Mouse (Mus musculus): ENCODE measurements at regions not wholly inside any gene's neighbourhood (a gene's known extent, or its start where the extent isn't known, plus 50 kb on each side); places are given as distances from the start of the nearest gene placed in this dataset.

- H3K36me3 ChIP-seq (ENCODE audit: control insufficient read depth, insufficient read depth, low read length) = no peaks in the 10 kb centered on the region
- H3K4me1 ChIP-seq (ENCODE audit: control insufficient read depth, insufficient read depth, low read length) = no peaks in the 10 kb centered on the region
- H3K27ac ChIP-seq (ENCODE audit: low read depth, low read length) = no peak overlapping the region
- no peak overlapping the region for H3K9ac ChIP-seq (replicated peaks; ENCODE audit: low read depth, low read length)
- 24% methylated on average over 12 of the region's 12 CpGs for WGBS
- no peak overlapping the region for H3K4me2 ChIP-seq (ENCODE audit: low read depth, low read length)
- H3K4me3 ChIP-seq (ENCODE audit: low read depth, low read length) = no peak overlapping the region
- H3K27me3 ChIP-seq (ENCODE audit: control insufficient read depth, insufficient read depth, low read length) = no peaks in the 10 kb centered on the region
- ATAC-seq (ENCODE audit: low read depth) = peak; percentile 59; the same call in 1 of the 2 replicates
- no peaks in the 10 kb centered on the region for H3K9me3 ChIP-seq (ENCODE audit: control insufficient read depth, low read length)
Measured at GRCm38 (mm10) chr3:41318232-41319131, 235.6 kb upstream of the Pgrmc2 start.

GRCm38 (mm10) chr3:41317170-41317569, 234.3 kb upstream of the Pgrmc2 start:
- ATAC-seq (ENCODE audit: low read depth) = peak; percentile 36; the same call in 1 of the 2 replicates
- Histone ChIP-seq H3K27me3 (ENCODE audit: control insufficient read depth, insufficient read depth, low read length) (no peaks in the 10 kb centered on the region), H3K4me1 (ENCODE audit: control insufficient read depth, insufficient read depth, low read length) (no peaks in the 10 kb centered on the region), H3K4me3 (ENCODE audit: low read depth, low read length) (no peak overlapping the region), H3K9me3 (ENCODE audit: control insufficient read depth, low read length) (no peaks in the 10 kb centered on the region), H3K27ac (ENCODE audit: low read depth, low read length) (no peak overlapping the region), H3K4me2 (ENCODE audit: low read depth, low read length) (no peak overlapping the region), H3K36me3 (ENCODE audit: control insufficient read depth, insufficient read depth, low read length) (no peaks in the 10 kb centered on the region), H3K9ac (replicated peaks; ENCODE audit: low read depth, low read length) (no peak overlapping the region)
- WGBS = 12% methylated on average over 4 of the region's 4 CpGs

- Histone ChIP-seq H3K4me1 (ENCODE audit: control insufficient read depth, insufficient read depth, low read length) (no peaks in the 10 kb centered on the region), H3K4me2 (ENCODE audit: low read depth, low read length) (no peak overlapping the region), H3K4me3 (ENCODE audit: low read depth, low read length) (no peak overlapping the region), H3K9ac (replicated peaks; ENCODE audit: low read depth, low read length) (no peak overlapping the region), H3K9me3 (ENCODE audit: control insufficient read depth, low read length) (no peaks in the 10 kb centered on the region), H3K27me3 (ENCODE audit: control insufficient read depth, insufficient read depth, low read length) (no peaks in the 10 kb centered on the region), H3K27ac (ENCODE audit: low read depth, low read length) (no peak overlapping the region), H3K36me3 (ENCODE audit: control insufficient read depth, insufficient read depth, low read length) (no peaks in the 10 kb centered on the region)
- no peak for ATAC-seq (ENCODE audit: low read depth)
- WGBS = 93% methylated on average over 6 of the region's 6 CpGs
Measured at GRCm38 (mm10) chr3:41312492-41312891, 229.6 kb upstream of the Pgrmc2 start.

GRCm38 (mm10) chr3:41307400-41308028, 224.7 kb upstream of the Pgrmc2 start:
- peak; percentile 51; the same call in 1 of the 2 replicates for ATAC-seq (ENCODE audit: low read depth)
- Histone ChIP-seq H3K4me1 (ENCODE audit: control insufficient read depth, insufficient read depth, low read length) (no peaks in the 10 kb centered on the region), H3K4me3 (ENCODE audit: low read depth, low read length) (no peak overlapping the region), H3K36me3 (ENCODE audit: control insufficient read depth, insufficient read depth, low read length) (no peaks in the 10 kb centered on the region), H3K4me2 (ENCODE audit: low read depth, low read length) (no peak overlapping the region), H3K9ac (replicated peaks; ENCODE audit: low read depth, low read length) (no peak overlapping the region), H3K27ac (ENCODE audit: low read depth, low read length) (no peak overlapping the region), H3K9me3 (ENCODE audit: control insufficient read depth, low read length) (no peaks in the 10 kb centered on the region), H3K27me3 (ENCODE audit: control insufficient read depth, insufficient read depth, low read length) (no peaks in the 10 kb centered on the region)
- whole genome bisulfite sequencing = 73% methylated on average over 13 of the region's 13 CpGs

GRCm38 (mm10) chr3:41302805-41303204, 220.0 kb upstream of the Pgrmc2 start:
- Histone ChIP-seq H3K36me3 (ENCODE audit: control insufficient read depth, insufficient read depth, low read length) (no peaks in the 10 kb centered on the region), H3K27me3 (ENCODE audit: control insufficient read depth, insufficient read depth, low read length) (no peaks in the 10 kb centered on the region), H3K4me1 (ENCODE audit: control insufficient read depth, insufficient read depth, low read length) (no peaks in the 10 kb centered on the region), H3K4me2 (ENCODE audit: low read depth, low read length) (no peak overlapping the region), H3K4me3 (ENCODE audit: low read depth, low read length) (no peak overlapping the region), H3K9ac (replicated peaks; ENCODE audit: low read depth, low read length) (no peak overlapping the region), H3K9me3 (ENCODE audit: control insufficient read depth, low read length) (no peaks in the 10 kb centered on the region), H3K27ac (ENCODE audit: low read depth, low read length) (no peak overlapping the region)
- no peak for ATAC-seq (ENCODE audit: low read depth)
- whole genome bisulfite sequencing = 77% methylated on average over 3 of the region's 3 CpGs

- H3K9me3 ChIP-seq (ENCODE audit: control insufficient read depth, low read length) = no peaks in the 10 kb centered on the region
- H3K4me1 ChIP-seq (ENCODE audit: control insufficient read depth, insufficient read depth, low read length) = no peaks in the 10 kb centered on the region
- H3K4me2 ChIP-seq (ENCODE audit: low read depth, low read length) = no peak overlapping the region
- no peaks in the 10 kb centered on the region for H3K27me3 ChIP-seq (ENCODE audit: control insufficient read depth, insufficient read depth, low read length)
- H3K4me3 ChIP-seq (ENCODE audit: low read depth, low read length) = no peak overlapping the region
- no peak overlapping the region for H3K27ac ChIP-seq (ENCODE audit: low read depth, low read length)
- 88% methylated on average over 4 of the region's 4 CpGs for WGBS
- H3K36me3 ChIP-seq (ENCODE audit: control insufficient read depth, insufficient read depth, low read length) = no peaks in the 10 kb centered on the region
- ATAC-seq (ENCODE audit: low read depth) = no peak
- H3K9ac ChIP-seq (replicated peaks; ENCODE audit: low read depth, low read length) = no peak overlapping the region
Measured at GRCm38 (mm10) chr3:41298776-41299175, 215.9 kb upstream of the Pgrmc2 start.

GRCm38 (mm10) chr3:41296152-41296809, 213.4 kb upstream of the Pgrmc2 start:
- no peak overlapping the region for H3K9ac ChIP-seq (replicated peaks; ENCODE audit: low read depth, low read length)
- H3K4me2 ChIP-seq (ENCODE audit: low read depth, low read length) = no peak overlapping the region
- 88% methylated on average over 11 of the region's 11 CpGs for WGBS
- H3K9me3 ChIP-seq (ENCODE audit: control insufficient read depth, low read length) = no peaks in the 10 kb centered on the region
- H3K36me3 ChIP-seq (ENCODE audit: control insufficient read depth, insufficient read depth, low read length) = no peaks in the 10 kb centered on the region
- no peak overlapping the region for H3K4me3 ChIP-seq (ENCODE audit: low read depth, low read length)
- H3K4me1 ChIP-seq (ENCODE audit: control insufficient read depth, insufficient read depth, low read length) = no peaks in the 10 kb centered on the region
- no peak for ATAC-seq (ENCODE audit: low read depth)
- no peak overlapping the region for H3K27ac ChIP-seq (ENCODE audit: low read depth, low read length)
- H3K27me3 ChIP-seq (ENCODE audit: control insufficient read depth, insufficient read depth, low read length) = no peaks in the 10 kb centered on the region

- H3K4me2 ChIP-seq (ENCODE audit: low read depth, low read length) = no peak overlapping the region
- no peaks in the 10 kb centered on the region for H3K9me3 ChIP-seq (ENCODE audit: control insufficient read depth, low read length)
- no peak overlapping the region for H3K4me3 ChIP-seq (ENCODE audit: low read depth, low read length)
- H3K4me1 ChIP-seq (ENCODE audit: control insufficient read depth, insufficient read depth, low read length) = no peaks in the 10 kb centered on the region
- no peaks in the 10 kb centered on the region for H3K27me3 ChIP-seq (ENCODE audit: control insufficient read depth, insufficient read depth, low read length)
- ATAC-seq (ENCODE audit: low read depth) = no peak
- no peak overlapping the region for H3K9ac ChIP-seq (replicated peaks; ENCODE audit: low read depth, low read length)
- no peak overlapping the region for H3K27ac ChIP-seq (ENCODE audit: low read depth, low read length)
- 71% methylated on average over 8 of the region's 8 CpGs for WGBS
- H3K36me3 ChIP-seq (ENCODE audit: control insufficient read depth, insufficient read depth, low read length) = no peaks in the 10 kb centered on the region
Measured at GRCm38 (mm10) chr3:41295150-41295549, 212.3 kb upstream of the Pgrmc2 start.
